Mouse (Mus musculus) retina, adult 2 months (tissue): ENCODE data around the gene Bicc1.
A peak's percentile ranks its signal among the peaks of the same experiment; 100 is the strongest.

ENCODE experiments used
- DNase-seq: peaks from one replicate; pipeline ENCODE4 v3.0.0-alpha.2; 2012; ENCODE audit warnings: low read depth, low spot score

Bicc1 gene

DNA sequence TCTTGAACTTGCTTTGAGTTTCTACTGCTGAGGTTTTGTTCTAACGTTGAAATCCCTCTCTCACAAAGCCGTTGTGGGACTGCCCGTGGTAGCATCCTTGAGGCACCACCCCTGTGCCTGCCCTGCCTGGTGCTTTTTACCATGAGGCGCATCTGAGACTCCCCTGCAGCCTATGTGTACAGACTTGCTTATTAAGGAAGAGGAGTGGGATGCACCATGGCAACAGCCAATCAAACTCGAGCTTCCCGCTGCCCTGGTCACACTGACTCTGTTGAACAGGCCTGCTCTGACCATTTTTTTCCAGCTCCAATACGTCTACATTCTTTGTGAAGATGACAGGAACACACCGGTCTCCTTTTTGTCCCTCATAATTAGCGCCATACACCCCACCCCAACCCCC is 283.0 kb downstream of the Bicc1 start:
- DNase-seq, result no peak

GRCm38 (mm10) chr10:70876119-70876518 is 283.4 kb downstream of the Bicc1 start:
- no peak for DNase-seq

DNA sequence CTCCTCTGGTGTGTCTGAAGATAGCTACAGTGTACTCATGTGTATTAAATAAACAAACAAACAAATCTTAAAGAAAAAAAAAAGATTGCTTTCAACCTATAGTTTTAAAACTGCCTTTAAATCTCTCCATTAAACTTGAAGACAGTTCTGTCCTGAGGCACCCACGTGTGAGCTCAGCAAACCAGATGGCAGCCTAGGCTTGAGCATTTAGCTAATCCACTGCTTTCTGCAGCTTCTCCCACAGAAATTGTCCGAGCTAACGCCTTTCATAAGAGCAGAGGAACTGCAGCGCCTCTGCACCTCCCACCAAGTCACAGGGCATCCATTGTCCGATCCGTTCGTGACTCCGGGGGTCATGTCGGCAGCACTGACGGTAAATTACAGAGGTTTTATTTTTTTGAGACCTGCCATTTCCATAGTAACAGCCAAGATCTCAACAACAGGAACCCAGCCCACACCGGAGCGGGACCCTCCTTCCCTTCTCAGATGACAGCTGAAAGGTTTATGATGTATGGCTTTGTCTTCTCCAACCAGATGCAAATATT is 284.4 kb downstream of the Bicc1 start:
- DNase-seq, result peak; percentile 8
